13 mouse cellular contexts compared by ENCODE assay signal in the genomic region with DNA sequence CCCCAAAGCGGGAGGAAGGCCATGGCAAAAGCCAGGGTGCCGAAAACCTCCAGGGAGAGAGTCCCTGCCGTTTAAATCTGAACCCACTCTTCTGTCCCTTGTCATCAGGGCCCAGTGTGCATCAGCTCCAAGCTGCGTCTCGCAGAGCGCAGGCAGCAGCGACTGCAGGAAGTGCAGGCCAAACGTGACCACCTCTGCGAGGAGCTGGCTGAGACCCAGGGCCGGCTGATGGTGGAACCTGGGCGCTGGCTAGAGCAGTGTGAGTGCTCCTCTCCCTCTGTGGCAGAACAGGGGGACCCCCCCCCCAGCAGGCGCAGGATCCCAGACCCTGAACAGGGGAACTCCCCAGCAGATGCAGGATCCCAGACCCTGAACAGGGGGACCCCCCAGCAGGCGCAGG.
"Had no signal": no experiment of that assay in that cellular context is flagged by ENCODE, and none has a peak within 500 bp of the region (broad histone marks: within the 10 kb centered on the region; RNA-seq: fewer than 3 reads in every experiment).

No protein-coding gene starts in this region.

- H3K4me3 ChIP-seq: liver, embryonic 13.5 days; neural tube, embryonic 12.5 days; neural tube, embryonic 15.5 days had no signal

- H3K27ac ChIP-seq: liver, embryonic 13.5 days; neural tube, embryonic 12.5 days; neural tube, embryonic 15.5 days; stomach, postnatal 0 days had no signal

- H3K27me3 ChIP-seq: liver, embryonic 13.5 days had no signal

- H3K4me1 ChIP-seq: liver, embryonic 13.5 days had no signal

- H3K9me3 ChIP-seq: liver, embryonic 13.5 days; megakaryocyte, embryonic 14.5 days; neural tube, embryonic 12.5 days; neural tube, embryonic 15.5 days had no signal

- DNase-seq: liver, embryonic 13.5 days; lung, embryonic 14.5 days; midbrain, embryonic 14.5 days; right cerebral cortex, adult 18-20 months; right cerebral cortex, postnatal 14 days; right cerebral cortex, postnatal 4 days; thymus, adult 2 months; thymus, postnatal 14 days; thymus, postnatal 4 days had no signal

- H3K36me3 ChIP-seq: liver, embryonic 13.5 days had no signal
